In the genomic region with DNA sequence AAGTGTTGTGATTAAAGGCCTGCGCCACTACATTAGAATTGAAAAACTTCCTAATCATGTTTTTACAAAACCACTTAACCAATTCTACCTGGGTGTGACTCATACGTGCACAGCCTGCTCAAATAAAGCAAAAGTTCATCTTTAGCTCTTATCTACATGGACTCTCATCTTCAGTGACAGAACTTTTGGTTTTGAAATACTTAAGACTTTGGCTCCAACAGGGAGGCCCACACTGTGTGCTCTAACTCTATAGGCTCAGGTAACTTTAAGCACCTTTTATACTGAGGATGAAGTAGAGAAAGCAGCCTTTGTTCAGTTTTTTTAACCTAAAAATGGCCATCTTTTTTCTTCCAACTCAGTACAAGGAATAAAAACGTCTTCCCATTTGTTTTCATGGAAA, we compare ENCODE assay signal across 23 mouse cellular contexts. TPM values are rescaled to one million over a fixed set of nuclear protein-coding genes. Genes with fewer than 3 reads are reported as not detected.
A peak's percentile ranks its signal among the peaks of the same experiment; 100 is the strongest.
DNase-seq lines count a peak whose midpoint lies in the region; ATAC-seq and TF ChIP-seq lines count a peak whose summit lies in the region.
"Had no signal": no experiment of that assay in that cellular context is flagged by ENCODE, and none has a peak within 500 bp of the region (broad histone marks: within the 10 kb centered on the region; RNA-seq: fewer than 3 reads in every experiment).

No protein-coding gene starts in this region.

- H3K27me3 ChIP-seq in liver, adult 2 months (ENCODE audit: control insufficient read depth, insufficient read depth, low read length): no peaks in the 10 kb centered on the region
- H3K27me3 ChIP-seq in liver, postnatal 0 days (ENCODE audit: insufficient read depth, low read length): no peaks in the 10 kb centered on the region
- H3K27me3 ChIP-seq in MEL (ENCODE audit: control insufficient read depth in 1 of 2, insufficient read depth in 2 of 2, low read length in 2 of 2): no peaks in the 10 kb centered on the region
- H3K27me3 ChIP-seq in intestine, embryonic 15.5 days (replicated peaks): no peaks in the 10 kb centered on the region
- H3K27me3 ChIP-seq in forebrain, embryonic 11.5 days (ENCODE audit: control insufficient read depth, insufficient read depth, low read length): no peaks in the 10 kb centered on the region
- H3K27me3 ChIP-seq: heart, embryonic 13.5 days had no signal

- TF ChIP-seq POLR2A in liver, adult 2 months (IDR thresholded peaks at IDR 0.05; ENCODE audit: extremely low read depth, insufficient read depth, low read length): no peak
- no peak for TF ChIP-seq POLR2A in MEL (IDR thresholded peaks at IDR 0.05; ENCODE audit: control insufficient read depth in 1 of 2, insufficient read depth in 1 of 2, low read depth in 1 of 2, low read length in 2 of 2, poor library complexity in 1 of 2)

- peak; percentile 44 for DNase-seq in liver, adult 2 months (ENCODE audit: extremely low read depth, low read depth, low spot score)
- no peak for DNase-seq in liver, postnatal 0 days
- no peak for DNase-seq in MEL (ENCODE audit: low read depth, low spot score)
- no peak for DNase-seq in forebrain, embryonic 11.5 days (ENCODE audit: low spot score)
- no peak for DNase-seq in urinary bladder, postnatal 25 days (ENCODE audit: low spot score)
- DNase-seq: adrenal gland, postnatal 10 days; adrenal gland, postnatal 36 days; cerebellum, adult 18-20 months; cerebellum, adult 9-10 months; cerebellum, postnatal 14 days; forebrain, postnatal 0 days; gastrocnemius, adult 2 months; gastrocnemius, postnatal 14 days; heart, adult 2 months; heart, postnatal 14 days; heart, postnatal 4 days had no signal

- H3K27ac ChIP-seq in liver, adult 2 months (replicated peaks; ENCODE audit: insufficient read depth, low read depth, low read length): no peak overlapping the region
- no peak overlapping the region for H3K27ac ChIP-seq in liver, postnatal 0 days (ENCODE audit: low read depth)
- no peak overlapping the region for H3K27ac ChIP-seq in MEL (ENCODE audit: control insufficient read depth, low read depth, low read length)
- no peak overlapping the region for H3K27ac ChIP-seq in intestine, embryonic 15.5 days
- no peak overlapping the region for H3K27ac ChIP-seq in forebrain, embryonic 11.5 days (ENCODE audit: low read depth, low read length)
- H3K27ac ChIP-seq: forebrain, embryonic 10.5 days; gastrocnemius, adult 2 months; heart, adult 2 months; heart, embryonic 10.5 days; heart, embryonic 13.5 days; hindbrain, embryonic 14.5 days; hindbrain, postnatal 0 days had no signal

- TF ChIP-seq EP300 in liver, postnatal 0 days (IDR thresholded peaks at IDR 0.05; ENCODE audit: low read depth): no peak
- no peak for TF ChIP-seq EP300 in MEL (IDR thresholded peaks at IDR 0.05; ENCODE audit: low read depth in 1 of 2, low read length in 2 of 2)

- H3K36me3 ChIP-seq in liver, adult 2 months (ENCODE audit: control insufficient read depth, insufficient read depth, low read length): peaks cover 87% of the 10 kb centered on the region
- H3K36me3 ChIP-seq in liver, postnatal 0 days (replicated peaks; ENCODE audit: insufficient read depth, low read length): peaks cover 61% of the 10 kb centered on the region
- H3K36me3 ChIP-seq in MEL (ENCODE audit: control insufficient read depth in 1 of 2, insufficient read depth in 2 of 2, low read length in 2 of 2): peaks cover 8 to 11% of the 10 kb centered on the region in 2 experiments
- H3K36me3 ChIP-seq in intestine, embryonic 15.5 days: peaks cover 21% of the 10 kb centered on the region
- H3K36me3 ChIP-seq in forebrain, embryonic 11.5 days (ENCODE audit: control insufficient read depth, insufficient read depth, low read length): peaks cover 7% of the 10 kb centered on the region; the same call in 1 of the 2 replicates

- no peaks in the 10 kb centered on the region for H3K4me1 ChIP-seq in liver, adult 2 months (ENCODE audit: control insufficient read depth, insufficient read depth, low read length)
- H3K4me1 ChIP-seq in liver, postnatal 0 days (ENCODE audit: insufficient read depth): no peaks in the 10 kb centered on the region
- peaks cover 0 to 2% of the 10 kb centered on the region in 2 experiments; a peak in 2 of 4 replicates for H3K4me1 ChIP-seq in MEL (ENCODE audit: control insufficient read depth in 1 of 2, insufficient read depth in 2 of 2, low read length in 2 of 2)
- no peaks in the 10 kb centered on the region for H3K4me1 ChIP-seq in intestine, embryonic 15.5 days (replicated peaks)
- no peaks in the 10 kb centered on the region for H3K4me1 ChIP-seq in forebrain, embryonic 11.5 days (replicated peaks; ENCODE audit: control insufficient read depth, insufficient read depth, low read length)
- H3K4me1 ChIP-seq: forebrain, embryonic 10.5 days; heart, embryonic 10.5 days had no signal

- 73% methylated on average over 3 of the region's 3 CpGs for WGBS in liver, adult 2 months
- WGBS in liver, postnatal 0 days (ENCODE audit: insufficient replicate concordance): 61% methylated on average over 3 of the region's 3 CpGs
- WGBS in intestine, embryonic 15.5 days: 80% methylated on average over 3 of the region's 3 CpGs
- 80% methylated on average over 3 of the region's 3 CpGs for WGBS in forebrain, embryonic 11.5 days

- TF ChIP-seq CTCF in liver, adult 2 months (IDR thresholded peaks at IDR 0.05; ENCODE audit: low read depth, low read length): no peak
- TF ChIP-seq CTCF in liver, postnatal 0 days (IDR thresholded peaks at IDR 0.05; ENCODE audit: low read depth): no peak
- TF ChIP-seq CTCF in MEL (IDR thresholded peaks at IDR 0.05 in 2 of 3, conservative IDR thresholded peaks at IDR 0.05 in 1 of 3; ENCODE audit: control insufficient read depth in 1 of 3, insufficient read depth in 1 of 3, low read depth in 2 of 3, low read length in 3 of 3, poor library complexity in 1 of 3, severe bottlenecking in 1 of 3): no peak

- no peaks in the 10 kb centered on the region for H3K9me3 ChIP-seq in liver, postnatal 0 days (ENCODE audit: low read length)
- H3K9me3 ChIP-seq in MEL (replicated peaks; ENCODE audit: insufficient read depth, low read length): no peaks in the 10 kb centered on the region
- H3K9me3 ChIP-seq in intestine, embryonic 15.5 days: no peaks in the 10 kb centered on the region
- H3K9me3 ChIP-seq in forebrain, embryonic 11.5 days (ENCODE audit: control insufficient read depth, low read length): no peaks in the 10 kb centered on the region
- H3K9me3 ChIP-seq: forebrain, embryonic 10.5 days; heart, embryonic 10.5 days; heart, embryonic 13.5 days had no signal

- H3K79me2 ChIP-seq in liver, adult 2 months (ENCODE audit: control insufficient read depth, insufficient read depth, low read length): no peaks in the 10 kb centered on the region
- no peaks in the 10 kb centered on the region for H3K79me2 ChIP-seq in MEL (ENCODE audit: control insufficient read depth, insufficient read depth, low read length, poor library complexity)

- no peak for ATAC-seq in liver, postnatal 0 days
- ATAC-seq in intestine, embryonic 15.5 days: peak; percentile 31; the same call in 1 of the 2 replicates
- ATAC-seq in forebrain, embryonic 11.5 days (replicated peaks; ENCODE audit: low FRiP score): no peak
- ATAC-seq: forebrain, embryonic 14.5 days; forebrain, postnatal 0 days; hindbrain, postnatal 0 days had no signal

- no peak overlapping the region for H3K4me3 ChIP-seq in liver, adult 2 months (ENCODE audit: insufficient read depth, low read depth, low read length)
- H3K4me3 ChIP-seq in liver, postnatal 0 days (ENCODE audit: low read depth, low read length): no peak overlapping the region
- no peak overlapping the region for H3K4me3 ChIP-seq in MEL (ENCODE audit: control insufficient read depth in 1 of 2, insufficient read depth in 1 of 2, low read depth in 2 of 2, low read length in 2 of 2)
- H3K4me3 ChIP-seq in intestine, embryonic 15.5 days (replicated peaks): no peak overlapping the region
- no peak overlapping the region for H3K4me3 ChIP-seq in forebrain, embryonic 11.5 days (ENCODE audit: low read depth, low read length)
- H3K4me3 ChIP-seq: forebrain, embryonic 10.5 days; gastrocnemius, adult 2 months; heart, adult 2 months; heart, embryonic 10.5 days; heart, embryonic 13.5 days had no signal

- H3K4me2 ChIP-seq in liver, postnatal 0 days (ENCODE audit: low read depth, low read length): no peak overlapping the region
- no peak overlapping the region for H3K4me2 ChIP-seq in intestine, embryonic 15.5 days (replicated peaks)
- H3K4me2 ChIP-seq in forebrain, embryonic 11.5 days (ENCODE audit: low read depth, low read length, severe bottlenecking): no peak overlapping the region
- H3K4me2 ChIP-seq: heart, embryonic 13.5 days; hindbrain, embryonic 14.5 days had no signal

- H3K9ac ChIP-seq in liver, adult 2 months (ENCODE audit: low read depth, low read length): no peak overlapping the region
- H3K9ac ChIP-seq in liver, postnatal 0 days (replicated peaks): no peak overlapping the region
- no peak overlapping the region for H3K9ac ChIP-seq in MEL (ENCODE audit: control insufficient read depth, low read depth, low read length, poor library complexity, severe bottlenecking)
- no peak overlapping the region for H3K9ac ChIP-seq in intestine, embryonic 15.5 days
- no peak overlapping the region for H3K9ac ChIP-seq in forebrain, embryonic 11.5 days (ENCODE audit: low read length)
- H3K9ac ChIP-seq: forebrain, postnatal 0 days; heart, embryonic 13.5 days; hindbrain, embryonic 14.5 days had no signal

- TF ChIP-seq RAD21 in MEL (IDR thresholded peaks at IDR 0.05; ENCODE audit: low read depth, low read length): no peak

TF ChIP-seq in MEL, 35 proteins besides CTCF, POLR2A, EP300 and RAD21:
- TF ChIP-seq GABPA (IDR thresholded peaks at IDR 0.05; ENCODE audit: low read depth, low read length) (no peak), MYC (IDR thresholded peaks at IDR 0.05; ENCODE audit: low read depth, low read length) (no peak), CHD2 (IDR thresholded peaks at IDR 0.05; ENCODE audit: low read length) (no peak), HCFC1 (IDR thresholded peaks at IDR 0.05; ENCODE audit: low read depth, low read length) (no peak), TBP (IDR thresholded peaks at IDR 0.05; ENCODE audit: low read depth, low read length) (peak; percentile 46; the same call in 1 of the 2 replicates), RCOR1 (IDR thresholded peaks at IDR 0.05; ENCODE audit: low read depth, low read length) (no peak), ELF1 (IDR thresholded peaks at IDR 0.05; ENCODE audit: low read depth, low read length) (no peak), JUND (IDR thresholded peaks at IDR 0.05; ENCODE audit: low read depth, low read length) (no peak)
TF ChIP-seq in MEL: peak in this region for 1.

RNA-seq across cellular contexts. Expression of gene Usp40, which starts 55.3 kb away (rescaled TPM):
- total RNA-seq in liver, adult 2 months (2014; rRNA removed): 29.4 and 29.8 TPM in 2 replicates
- 6.4 and 8.6 TPM in 2 replicates for polyA plus RNA-seq in liver, adult 2 months (2012; rRNA removed)
- polyA plus RNA-seq in liver, postnatal 0 days (2015; fragmentation: Nextera tagmentation; extraction: Ambion mirVana): 7.3 and 9.2 TPM in 2 replicates
- total RNA-seq in MEL (2012; rRNA removed): 8.8 and 8.9 TPM in 2 replicates
- polyA plus RNA-seq in MEL (2012; ENCODE audit: insufficient read depth in 1 of 2, insufficient read length in 2 of 2, low read depth in 1 of 2, low replicate concordance in 2 of 2, missing spikeins in 1 of 2): 10 to 100 TPM in 1 of 2 experiments, not detected in 1; 10.1 TPM
- polyA plus RNA-seq in intestine, embryonic 15.5 days (2015; fragmentation: Nextera tagmentation; extraction: Ambion mirVana): 28.8 and 29.4 TPM in 2 replicates
- polyA plus RNA-seq in forebrain, embryonic 11.5 days (2014; fragmentation: Nextera tagmentation; extraction: Ambion mirVana): 34.3 and 37.9 TPM in 2 replicates
